Mouse (Mus musculus) kidney, adult 11 months (tissue): Measurements from ENCODE around the gene Mamdc2.

Source experiments
- DNase-seq: peaks from one replicate; pipeline ENCODE4 v3.0.0; 2022

Mamdc2 gene

DNA sequence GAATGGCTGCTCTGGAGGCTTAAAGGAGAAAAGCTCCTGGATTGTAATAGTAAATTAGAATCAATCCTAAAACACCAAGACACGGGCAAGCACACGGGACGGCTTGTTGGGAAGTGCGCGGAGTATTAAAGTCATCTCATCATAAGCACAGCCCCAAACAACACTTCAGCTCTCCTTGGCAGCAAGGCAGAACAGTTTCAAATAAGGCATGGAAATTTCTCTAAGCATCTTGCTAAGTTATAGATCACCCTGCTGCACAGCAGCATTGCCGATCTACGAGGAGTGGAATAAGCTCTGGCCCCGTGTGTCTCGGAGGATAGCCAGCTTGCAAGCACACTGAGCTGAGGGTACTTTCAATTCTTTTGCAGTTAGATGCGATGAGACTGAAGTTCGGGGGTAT, 13.8 kb downstream of the Mamdc2 start:
- no peak for DNase-seq

DNA sequence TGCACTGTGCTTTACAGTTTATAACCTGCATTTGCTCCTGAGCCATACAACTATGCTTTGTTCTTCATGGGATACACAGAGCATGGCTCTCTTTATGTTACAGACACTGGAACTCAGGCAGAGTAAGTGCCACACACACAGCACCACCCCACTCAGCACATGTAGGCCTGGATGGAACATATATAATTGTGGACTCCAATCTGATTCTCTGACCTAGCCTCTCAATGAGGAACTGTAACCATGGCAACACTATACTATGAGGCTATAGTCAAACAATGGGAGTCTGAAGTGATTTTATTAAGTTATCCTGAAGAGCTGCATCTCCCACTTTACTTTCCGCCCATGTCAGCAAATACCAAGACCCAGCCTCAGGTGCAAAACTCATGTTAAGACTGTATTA, 30.6 kb downstream of the Mamdc2 start:
- no peak for DNase-seq

DNA sequence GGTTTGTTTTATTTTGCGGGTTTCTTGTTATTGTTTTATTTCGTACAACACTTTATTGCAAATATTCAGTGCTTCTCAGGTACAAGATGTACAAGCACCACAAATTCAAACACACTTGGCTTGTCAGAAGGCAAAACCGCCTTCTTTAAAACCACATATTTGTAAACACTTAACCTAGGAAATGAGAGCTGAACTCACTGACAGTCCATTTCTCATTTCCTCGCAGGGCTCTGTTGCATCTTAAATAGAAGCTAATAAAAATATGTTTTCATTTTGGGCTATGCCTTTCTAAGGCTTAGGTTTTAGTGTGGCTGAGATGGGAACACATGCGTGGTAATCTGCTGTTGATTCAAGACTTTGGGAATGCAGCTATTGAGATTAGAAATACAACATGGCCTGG, 37.4 kb downstream of the Mamdc2 start:
- no peak for DNase-seq

DNA sequence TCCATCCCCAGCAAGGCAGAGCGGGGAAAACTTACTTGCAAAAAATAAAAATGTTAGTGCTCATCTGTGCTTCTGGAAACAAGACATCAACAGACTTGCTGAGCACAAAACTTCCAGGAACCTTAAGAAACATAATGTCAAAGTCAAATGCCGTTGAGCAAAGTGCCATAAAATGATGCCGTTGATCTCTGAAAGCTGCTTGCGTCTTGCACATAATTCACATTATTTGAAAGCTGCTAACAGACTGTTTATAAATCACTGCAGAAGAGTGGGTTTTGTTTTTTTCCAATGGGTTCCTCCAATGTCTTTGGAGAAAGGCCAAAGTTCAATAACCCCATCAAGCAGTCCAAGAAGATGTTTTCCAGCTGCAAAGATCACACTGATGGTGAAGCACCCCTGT, 37.9 kb downstream of the Mamdc2 start:
- DNase-seq: no peak

DNA sequence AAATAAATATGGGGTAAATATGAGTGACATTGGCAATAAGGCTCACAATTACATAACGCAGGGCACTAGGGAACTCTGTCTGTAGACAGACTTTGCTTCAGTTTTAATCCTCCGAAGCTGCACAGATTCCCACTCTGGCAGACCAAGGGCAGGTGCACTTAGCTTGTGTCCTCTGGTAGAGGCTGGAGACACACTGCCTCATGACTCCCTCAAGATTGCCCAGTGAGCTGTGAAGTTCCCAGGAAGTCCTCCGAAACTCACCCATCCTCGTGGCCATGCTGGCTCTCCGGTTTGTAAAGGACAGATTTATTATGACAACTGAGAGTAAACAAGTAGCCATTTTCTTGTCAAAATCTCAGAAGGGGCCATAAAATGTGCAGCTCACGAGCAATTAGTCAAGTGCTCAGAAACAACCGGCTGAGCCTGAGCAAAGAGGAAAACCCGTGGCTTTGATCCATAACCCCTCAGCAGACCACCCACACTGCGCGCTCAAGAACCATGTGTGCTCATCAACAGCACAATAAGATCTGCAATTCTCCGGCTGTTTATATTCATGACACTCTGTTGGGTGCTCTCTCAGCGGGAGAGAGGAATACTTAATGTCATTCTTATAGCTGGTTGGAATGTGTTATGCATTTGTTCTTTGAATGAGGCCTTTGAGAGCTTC, 46.6 kb downstream of the Mamdc2 start:
- no peak for DNase-seq

DNA sequence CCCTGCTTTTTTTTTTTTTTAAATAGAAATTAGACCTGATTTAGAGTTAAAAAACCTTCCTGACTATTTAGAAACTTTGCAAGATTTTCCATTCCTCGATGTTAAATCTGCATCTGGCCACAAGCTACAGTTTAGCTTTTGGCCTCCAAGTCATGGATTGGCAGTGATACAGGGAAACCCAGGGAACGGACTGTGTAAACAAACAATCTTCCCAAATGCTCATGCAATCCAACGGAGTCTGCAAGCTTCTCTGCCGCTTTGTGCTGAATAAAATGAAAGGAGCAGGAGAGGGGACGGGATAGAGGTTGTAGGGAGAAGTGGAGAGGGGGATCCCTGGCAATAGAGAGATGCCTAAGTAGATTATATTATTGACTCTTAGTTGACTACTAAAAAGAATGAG, 47.8 kb downstream of the Mamdc2 start:
- DNase-seq: peak; percentile 9

DNA sequence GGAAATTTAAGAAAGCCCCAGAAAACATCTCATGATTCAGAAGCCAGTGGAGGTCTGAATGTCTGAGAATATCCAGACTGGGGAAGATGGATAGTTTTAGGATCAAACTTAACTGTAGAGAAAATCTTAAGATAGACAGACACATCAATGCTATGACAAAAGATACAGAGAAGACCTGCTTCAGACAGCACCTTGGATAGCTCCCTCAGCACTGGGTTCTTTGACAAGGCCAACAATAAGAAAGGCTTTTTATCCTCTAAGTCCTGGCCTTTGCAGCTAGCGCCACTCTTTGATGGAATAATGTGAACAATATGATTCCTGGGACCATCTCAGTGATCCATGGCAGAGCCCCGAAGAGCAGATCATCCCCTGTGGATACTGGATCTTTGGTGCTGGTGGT, 52.3 kb downstream of the Mamdc2 start:
- DNase-seq: no peak

DNA sequence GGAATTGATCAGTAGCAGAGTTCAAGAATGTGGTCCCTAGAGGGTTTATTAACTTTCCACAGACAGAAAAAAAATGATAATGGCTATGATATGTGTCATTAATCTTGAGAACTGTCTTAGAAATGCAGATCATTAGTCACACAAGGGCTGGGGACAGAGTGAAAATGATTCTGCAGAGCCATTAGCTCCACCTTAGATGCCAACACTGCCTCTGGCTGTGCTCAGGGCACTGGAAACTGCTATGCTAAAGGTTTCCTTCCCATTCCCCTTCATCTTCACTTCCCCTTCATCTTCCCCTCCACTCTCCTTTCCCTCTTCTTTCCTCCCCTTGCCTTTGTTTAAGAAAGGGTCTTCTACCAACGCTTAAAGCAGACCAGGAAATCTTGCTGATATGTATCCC, 53.6 kb downstream of the Mamdc2 start:
- DNase-seq: no peak

DNA sequence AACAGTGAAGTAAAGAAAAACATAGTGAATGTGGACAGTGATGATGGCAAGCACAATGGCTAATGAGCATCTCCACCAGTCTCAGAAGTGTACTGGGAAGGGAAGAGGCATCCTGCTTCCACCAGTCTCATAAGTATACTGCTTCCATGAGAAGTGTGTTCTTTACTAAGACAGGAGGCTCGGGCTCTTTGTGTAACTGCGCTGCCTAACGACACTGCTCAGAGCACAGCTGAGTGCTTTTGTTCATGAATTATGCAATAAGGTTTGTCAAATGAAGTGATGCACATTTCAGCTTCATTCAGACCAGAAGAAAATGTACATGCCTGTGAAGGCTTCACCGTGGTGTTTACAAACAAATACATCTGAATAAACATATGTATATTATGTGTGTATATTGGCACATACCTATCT, 59.4 kb downstream of the Mamdc2 start:
- DNase-seq: no peak

DNA sequence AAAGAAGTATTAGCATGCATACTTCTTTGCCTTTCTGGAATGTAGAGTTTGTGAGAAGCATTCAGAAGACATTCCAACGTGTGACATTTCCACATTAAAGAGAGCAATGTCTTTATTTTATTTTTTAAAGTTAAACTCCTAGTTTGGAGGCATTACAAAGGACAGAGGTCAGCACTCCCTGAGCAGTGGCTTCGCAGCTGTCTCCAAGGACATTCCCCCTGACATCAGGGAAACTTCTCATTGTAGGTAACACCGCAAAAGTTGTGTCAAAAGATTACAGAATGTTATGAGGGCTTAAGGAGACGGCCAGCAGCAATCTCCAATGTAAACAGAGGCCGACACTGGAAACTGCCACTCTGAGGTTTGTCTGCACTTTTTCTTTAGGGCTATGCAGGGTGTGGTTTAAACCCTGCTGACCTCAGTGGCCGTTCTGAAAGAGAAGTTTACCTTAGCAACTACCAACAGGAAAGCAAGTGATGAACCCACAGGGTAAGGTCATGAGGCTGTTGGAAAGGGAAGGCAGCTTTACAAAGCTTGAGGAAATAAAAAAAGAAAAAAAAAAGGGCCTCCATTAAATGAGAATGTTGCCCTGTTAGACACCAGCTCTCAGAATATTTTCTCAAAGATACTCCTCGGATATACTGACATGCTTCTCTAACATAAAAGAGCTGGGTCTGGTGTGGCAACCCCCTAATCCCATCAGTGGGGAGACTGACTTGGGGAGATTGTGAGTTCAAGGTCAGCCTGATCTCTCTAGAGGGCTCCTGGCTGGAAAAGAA, 60.0 kb downstream of the Mamdc2 start:
- no peak for DNase-seq

DNA sequence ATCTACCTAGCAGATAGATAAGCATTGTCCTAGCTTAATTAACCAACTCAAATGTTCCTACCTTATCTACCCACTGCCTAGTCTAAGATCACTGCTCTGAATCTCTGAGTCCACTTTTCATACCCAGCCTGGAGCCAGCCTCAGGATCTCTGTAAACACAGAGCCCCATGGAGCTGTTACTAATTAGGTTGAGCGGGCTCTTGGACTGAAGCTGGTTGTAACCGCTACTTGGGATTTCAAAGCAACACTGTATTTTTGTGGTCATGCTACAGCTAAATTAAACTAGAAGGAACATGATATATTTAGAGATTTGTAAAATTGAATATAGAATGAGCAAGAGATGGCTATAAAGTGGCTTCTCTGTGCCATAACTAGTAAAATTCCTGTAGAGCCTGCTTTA, 65.8 kb downstream of the Mamdc2 start:
- DNase-seq: no peak

DNA sequence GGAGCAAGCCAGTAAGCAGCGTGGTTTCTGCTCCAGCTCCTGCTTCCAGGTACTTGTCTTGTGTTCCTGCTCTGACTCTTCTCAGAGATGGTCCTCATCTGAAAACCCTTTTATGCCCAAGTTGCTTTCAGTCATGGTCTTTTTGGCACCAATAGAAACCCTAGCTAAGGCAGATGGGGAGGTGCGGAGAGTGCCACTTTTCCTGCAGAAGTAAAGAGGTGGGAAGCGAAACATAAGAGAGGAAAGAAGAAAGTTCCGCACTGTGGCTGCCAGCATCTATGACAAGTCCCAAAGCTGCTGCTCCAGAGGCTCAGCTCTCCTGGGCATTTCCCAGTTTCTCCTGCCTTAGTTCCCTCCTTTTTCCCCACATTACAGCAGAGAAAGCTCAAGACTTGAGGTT, 67.3 kb downstream of the Mamdc2 start:
- no peak for DNase-seq

DNA sequence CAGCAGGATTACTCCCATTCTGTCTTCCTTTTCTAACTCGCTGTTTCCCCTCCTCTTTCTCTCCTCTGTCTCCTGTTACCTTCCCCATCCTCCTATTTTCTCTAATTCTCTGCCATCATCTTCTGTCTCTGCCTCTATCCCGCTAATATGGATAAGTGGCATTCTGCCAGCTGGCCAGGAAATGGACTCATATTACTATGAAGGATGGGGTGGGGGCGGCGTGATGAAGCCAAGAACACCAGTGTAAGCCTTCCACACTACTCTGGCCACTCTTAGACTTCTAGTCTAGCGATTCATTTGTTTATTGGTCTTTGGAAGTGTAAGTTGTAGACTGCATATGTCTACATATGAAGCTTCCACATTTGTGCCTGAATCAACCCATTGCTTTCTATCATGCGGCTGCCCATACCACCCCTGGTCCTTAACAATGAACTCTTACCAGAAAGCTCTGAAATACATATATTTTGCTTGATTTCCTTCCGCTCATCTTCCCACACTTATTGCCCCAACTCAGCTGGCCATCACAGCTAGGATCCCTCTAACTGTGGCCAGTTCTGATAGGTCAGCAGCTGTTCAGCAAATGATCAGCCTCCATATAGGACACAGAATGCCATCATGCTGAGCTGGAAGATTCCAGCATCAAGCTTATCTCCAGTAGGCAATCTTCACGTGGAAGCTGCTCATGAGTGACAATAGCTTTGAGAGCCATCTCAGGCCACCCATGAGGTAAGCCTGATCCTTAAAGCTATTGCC, 68.3 kb downstream of the Mamdc2 start:
- DNase-seq: no peak

DNA sequence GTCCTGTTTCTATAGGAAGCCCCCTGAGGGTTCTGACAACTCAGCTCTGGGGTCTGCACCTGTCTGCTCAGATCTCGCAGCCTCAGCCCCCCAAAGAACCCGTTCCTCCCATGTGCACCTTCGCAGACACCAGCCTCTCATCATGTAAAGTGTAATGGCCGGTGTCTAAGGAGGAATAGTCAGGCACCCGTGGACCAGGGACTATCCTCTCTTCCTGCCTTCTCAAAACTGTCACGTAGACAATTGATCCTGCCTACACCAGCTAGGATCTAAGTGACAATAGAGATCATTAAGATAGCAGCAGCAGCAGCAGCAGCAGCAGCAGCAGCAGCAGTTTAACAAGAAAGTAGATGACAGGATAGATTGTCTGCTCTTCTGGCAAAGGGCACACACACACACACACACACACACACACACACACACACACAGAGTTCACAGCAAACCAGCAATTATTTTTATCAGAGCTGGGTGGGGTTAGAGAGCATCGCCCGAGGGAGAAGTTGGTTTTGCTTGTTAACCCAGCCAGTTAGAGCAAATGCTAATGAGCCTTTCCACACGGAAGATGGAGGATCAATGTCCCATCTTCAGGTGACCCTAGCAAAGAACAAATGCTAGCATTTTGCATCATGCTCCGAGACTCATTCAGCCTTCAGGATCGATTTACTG, 71.6 kb downstream of the Mamdc2 start:
- no peak for DNase-seq

DNA sequence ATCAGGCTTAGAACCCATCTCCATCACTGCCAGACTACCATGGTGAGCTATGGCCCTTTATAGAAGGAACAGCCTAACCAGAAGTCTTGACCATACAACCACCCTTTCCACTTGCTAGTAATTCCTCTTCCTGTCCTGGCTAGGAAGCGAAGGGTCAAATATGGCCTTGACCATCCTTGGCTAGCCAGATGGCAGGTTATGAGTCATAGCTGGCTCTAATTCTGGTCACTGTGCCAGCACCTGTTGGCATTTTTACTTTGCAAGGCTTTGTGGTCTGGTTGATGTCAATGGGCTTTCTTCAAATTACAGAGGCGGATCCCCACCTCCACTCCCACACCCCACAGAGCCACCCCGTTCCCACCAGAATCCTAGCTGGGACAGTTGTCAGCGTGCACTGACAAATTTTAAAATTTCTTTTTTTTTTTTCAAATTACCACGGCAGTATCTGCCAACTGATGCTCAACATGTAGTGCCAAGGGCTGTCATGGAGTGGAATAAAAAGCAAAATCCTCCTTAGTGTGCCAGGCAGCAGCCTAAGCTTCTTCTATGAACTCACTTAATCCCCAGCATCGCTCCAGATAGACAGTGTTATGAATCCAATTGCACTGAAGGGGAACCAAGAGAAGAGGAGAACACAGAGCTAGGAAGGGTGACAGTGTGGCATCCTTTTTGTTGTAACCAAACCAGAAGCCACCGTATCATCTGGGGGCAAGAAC, 73.1 kb downstream of the Mamdc2 start:
- no peak for DNase-seq

DNA sequence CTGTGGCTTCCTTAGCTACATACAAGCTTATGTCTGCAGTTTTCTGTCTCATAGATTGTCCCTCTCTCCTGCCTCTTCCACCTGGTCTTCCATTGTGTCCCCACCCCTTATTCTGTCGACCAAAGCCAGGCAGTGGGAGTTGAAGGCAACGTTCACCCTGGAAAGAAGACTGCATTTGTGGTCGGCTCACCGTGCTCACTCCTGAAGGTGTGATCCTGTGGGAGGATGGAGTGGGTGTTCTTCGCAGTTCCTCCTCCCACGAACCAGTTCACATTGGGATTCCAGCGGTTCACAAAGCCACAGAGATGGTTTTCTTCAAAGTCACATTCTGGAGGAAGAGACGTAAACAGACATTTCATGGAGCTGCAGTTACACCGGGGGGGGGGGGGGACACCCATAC, 74.5 kb downstream of the Mamdc2 start:
- no peak for DNase-seq

DNA sequence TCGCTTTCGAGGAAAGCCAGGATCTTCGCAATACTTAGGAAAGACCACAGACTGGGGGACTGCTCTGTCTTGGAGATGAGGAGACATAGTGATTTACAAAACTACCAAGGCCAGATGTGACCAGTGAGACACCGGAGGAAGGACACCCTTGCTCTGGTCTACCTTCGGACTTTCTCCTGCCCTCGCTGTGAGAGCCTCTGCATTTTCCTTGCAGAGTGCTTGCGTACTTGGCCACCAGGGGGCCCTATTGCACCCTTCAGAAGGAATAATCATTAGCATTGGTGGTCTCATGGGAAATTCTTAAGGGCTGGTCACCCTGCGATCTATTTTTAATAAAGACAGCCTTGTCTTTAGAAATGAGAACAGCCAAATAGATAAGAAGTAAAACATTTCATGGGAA, 75.0 kb downstream of the Mamdc2 start:
- DNase-seq: peak; percentile 10

DNA sequence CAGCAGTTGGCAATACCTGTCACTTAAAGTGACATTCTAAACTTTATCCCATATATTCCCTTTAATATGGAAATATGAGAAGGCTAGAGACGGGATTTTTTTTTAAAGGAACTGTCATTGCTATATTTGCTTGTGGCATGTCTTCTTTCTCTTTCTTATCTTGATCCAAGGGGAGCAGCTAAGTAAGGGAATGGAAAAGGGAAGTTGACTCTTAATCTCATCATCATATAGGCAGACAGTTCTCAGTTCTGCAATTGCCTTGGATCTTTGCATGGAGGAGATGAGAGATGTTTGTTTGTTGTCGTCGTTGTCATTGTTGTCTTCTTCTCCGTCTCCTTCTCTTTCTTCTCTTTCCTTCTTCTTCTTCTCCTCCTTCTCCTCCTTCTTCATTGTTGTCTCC, 79.0 kb downstream of the Mamdc2 start:
- no peak for DNase-seq

DNA sequence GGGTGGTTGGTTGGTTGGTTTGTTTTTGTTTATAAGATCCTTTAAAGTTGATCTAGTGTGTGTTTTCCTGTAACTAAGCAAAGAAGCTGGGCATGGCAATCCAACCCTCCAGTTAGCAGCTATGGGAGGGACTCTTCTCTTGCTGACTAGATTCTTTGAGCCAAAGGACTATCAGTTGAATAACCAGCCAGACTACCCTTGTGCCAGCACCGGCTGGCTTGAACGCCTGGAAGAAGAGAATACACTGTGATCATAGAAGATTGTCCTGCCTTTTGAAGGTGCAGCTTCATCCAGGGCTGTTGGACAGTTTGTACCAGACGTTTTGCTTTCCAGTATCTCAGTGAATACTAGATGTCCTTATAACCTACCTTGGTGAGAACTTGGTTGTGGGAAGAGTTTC, 86.2 kb downstream of the Mamdc2 start:
- DNase-seq: no peak

DNA sequence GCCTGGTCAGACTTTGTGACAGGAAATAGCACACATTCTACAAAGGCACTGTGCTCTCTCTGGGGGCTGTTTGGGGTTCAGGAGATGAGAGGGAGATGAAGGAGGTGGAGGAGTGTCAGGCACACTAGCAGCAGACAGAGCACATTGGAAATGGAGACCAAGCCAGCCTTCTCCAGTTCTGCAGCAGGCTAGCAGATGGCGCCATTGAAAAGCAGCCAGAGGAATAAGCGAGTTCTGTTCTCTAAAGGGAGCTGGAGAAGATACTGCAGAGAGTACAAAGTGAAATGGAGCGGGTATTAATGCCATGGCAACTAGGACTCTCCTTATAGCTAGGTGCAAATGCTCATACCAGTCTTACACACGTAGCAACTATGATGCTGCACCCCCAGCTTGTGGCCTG, 87.1 kb downstream of the Mamdc2 start:
- no peak for DNase-seq

DNA sequence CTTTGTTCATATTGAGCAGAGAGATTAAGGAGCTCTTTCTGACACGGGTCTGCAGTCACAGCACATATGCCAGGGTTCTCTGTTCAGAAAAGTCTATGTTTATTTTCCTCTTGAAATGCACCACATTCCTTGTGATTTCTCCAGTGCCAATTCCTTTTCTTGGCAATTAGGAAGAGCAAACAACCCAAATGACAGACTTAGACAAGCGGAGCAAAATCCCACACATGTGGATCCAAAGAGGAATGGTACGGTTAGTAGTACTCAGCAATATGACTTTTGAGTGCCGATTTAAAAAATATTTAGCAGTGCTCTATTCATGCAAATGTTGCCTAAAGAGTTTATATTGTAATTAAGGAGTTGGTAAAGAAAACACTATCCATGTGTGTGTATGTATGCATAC, 87.7 kb downstream of the Mamdc2 start:
- DNase-seq: no peak

DNA sequence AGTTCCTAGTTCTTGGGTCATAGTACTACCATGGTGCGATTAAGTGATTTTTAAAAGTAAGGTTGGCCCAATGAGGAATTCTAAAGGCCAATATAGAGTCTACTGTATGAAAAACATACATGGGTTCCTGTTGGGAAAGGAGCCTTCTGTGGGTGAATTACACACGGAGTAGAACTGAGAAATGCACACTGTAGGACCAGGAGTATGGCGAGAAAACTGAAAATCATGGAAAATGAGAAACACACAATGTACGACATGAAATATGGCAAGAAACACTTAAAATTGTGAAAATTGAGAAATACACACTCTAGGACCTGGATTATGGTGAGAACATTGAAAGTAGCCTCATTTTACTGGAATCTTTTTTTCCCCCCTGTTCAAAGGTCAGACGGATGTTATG, 91.0 kb downstream of the Mamdc2 start:
- DNase-seq: no peak

DNA sequence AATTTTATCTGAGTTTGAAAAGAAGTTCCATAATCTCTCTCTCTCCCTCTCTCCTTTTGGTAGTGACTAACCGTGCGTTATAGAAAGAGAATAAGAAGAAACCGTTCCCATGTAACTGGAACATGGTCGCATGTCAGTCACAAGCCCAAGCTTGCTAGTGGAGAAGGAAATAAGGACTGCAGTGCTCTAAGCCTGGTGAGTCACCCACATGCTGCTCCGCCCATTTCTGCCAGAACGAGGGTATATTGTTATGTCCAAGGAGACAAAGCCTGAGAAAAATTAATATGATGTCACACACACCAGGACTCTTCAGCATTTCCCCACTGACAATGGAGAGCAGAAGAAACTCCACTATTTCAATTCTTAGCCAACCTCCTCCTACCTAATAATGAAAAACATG, 93.5 kb downstream of the Mamdc2 start:
- no peak for DNase-seq
